Mouse (Mus musculus) neural tube, embryonic 11.5 days (tissue): ENCODE measurements around the gene Foxs1. TPM values are rescaled to one million over a fixed set of nuclear protein-coding genes. Genes with fewer than 3 reads are reported as not detected.

Source experiments
- ATAC-seq: fragments of 200-750 bp; cut with Nextera tagmentation; 2 replicates; pipeline ENCODE4 v1.8.0; 2017; ENCODE audit warnings: moderate number of reproducible peaks, mild to moderate bottlenecking, moderate TSS enrichment, moderate library complexity; ENCODE audit not compliant: insufficient read depth, low FRiP score, low TSS enrichment
- DNase-seq: peaks from one replicate; pipeline ENCODE4 v3.0.0-alpha.2; 2015; ENCODE audit warnings: low spot score
- H3K27ac ChIP-seq: fragments of 300-500 bp; sonication (generic); 2 replicates; pipeline ENCODE4 v1.5.1; 2014; ENCODE audit warnings: low read depth, mild to moderate bottlenecking, low read length
- H3K27me3 ChIP-seq: fragments of 300-500 bp; sonication (generic); 2 replicates; pipeline ENCODE4 v1.6.1; 2014; ENCODE audit warnings: mild to moderate bottlenecking, low read length, mixed read lengths; ENCODE audit not compliant: control insufficient read depth, insufficient read depth
- H3K36me3 ChIP-seq: fragments of 300-500 bp; sonication (generic); 2 replicates; pipeline ENCODE4 v1.6.1; 2014; ENCODE audit warnings: mild to moderate bottlenecking, low read length, moderate library complexity, mixed read lengths; ENCODE audit not compliant: control insufficient read depth, insufficient read depth
- H3K4me1 ChIP-seq: fragments of 300-500 bp; sonication (generic); 2 replicates; pipeline ENCODE4 v1.6.1; 2014; ENCODE audit warnings: low read length, mixed read lengths; ENCODE audit not compliant: control insufficient read depth, insufficient read depth
- H3K4me2 ChIP-seq: fragments of 300-500 bp; sonication (generic); 2 replicates; pipeline ENCODE4 v1.6.1; 2014; ENCODE audit warnings: low read depth, mild to moderate bottlenecking, moderate library complexity
- H3K4me3 ChIP-seq: fragments of 300-500 bp; sonication (generic); 2 replicates; pipeline ENCODE4 v1.5.1; 2014; ENCODE audit warnings: low read depth, low read length
- H3K9ac ChIP-seq: fragments of 300-500 bp; sonication (generic); 2 replicates; pipeline ENCODE4 v1.6.1; 2014; ENCODE audit warnings: mild to moderate bottlenecking, low read length
- H3K9me3 ChIP-seq: fragments of 300-500 bp; sonication (generic); 2 replicates; pipeline ENCODE4 v1.6.1; 2016; ENCODE audit warnings: low read length; ENCODE audit not compliant: control insufficient read depth
- WGBS: fragments of 180-500 bp; shearing (Covaris S2); extraction: QIAGEN DNeasy Blood & Tissue Kit; methylation state at CpG from one replicate; pipeline ENCODE4 v1.1.7; 2014; 5-methylcytosine and 5-hydroxymethylcytosine counted together
- polyA plus RNA-seq: library from polyadenylated mRNA; unstranded; fragments of >200 nt; fragmentation: Nextera tagmentation; extraction: Ambion mirVana; gene quantifications from 2 replicates; pipeline ENCODE4 v1.2.1, GENCODE M21; 2014

The Foxs1 gene
- polyA plus RNA-seq = 0.46 and 1.2 TPM in 2 replicates

- WGBS = 50% methylated on average over 9 of the region's 9 CpGs
- no peaks in the 10 kb centered on the region for H3K27me3 ChIP-seq
- H3K36me3 ChIP-seq = no peaks in the 10 kb centered on the region
- H3K4me3 ChIP-seq = no peak within 1 kb of the TSS
- no peak within 1 kb of the TSS for H3K9ac ChIP-seq
- DNase-seq (no peak), ATAC-seq (no peak)
- H3K4me2 ChIP-seq = no peak within 1 kb of the TSS
- H3K27ac ChIP-seq = no peak within 1 kb of the TSS
- no peaks in the 10 kb centered on the region for H3K4me1 ChIP-seq
- H3K9me3 ChIP-seq = no peaks in the 10 kb centered on the region
Observed at GRCm38 (mm10) chr2:152933048-152933447, at the start of gene Foxs1. Foxs1 (minus strand) TSS chr2:152933208.

GRCm38 (mm10) chr2:152976991-152977390, 44.0 kb upstream of the Foxs1 start:
- no peaks in the 10 kb centered on the region for H3K9me3 ChIP-seq
- DNase-seq (no peak), ATAC-seq (no peak)
- H3K4me3 ChIP-seq = no peak overlapping the region
- no peaks in the 10 kb centered on the region for H3K4me1 ChIP-seq
- H3K4me2 ChIP-seq = no peak overlapping the region
- WGBS = 61% methylated on average over 3 of the region's 3 CpGs
- H3K27me3 ChIP-seq = no peaks in the 10 kb centered on the region
- H3K9ac ChIP-seq = no peak overlapping the region
- H3K36me3 ChIP-seq = no peaks in the 10 kb centered on the region
- no peak overlapping the region for H3K27ac ChIP-seq

- Histone ChIP-seq H3K27ac (no peak overlapping the region), H3K4me3 (no peak overlapping the region), H3K4me1 (no peaks in the 10 kb centered on the region), H3K36me3 (no peaks in the 10 kb centered on the region), H3K27me3 (no peaks in the 10 kb centered on the region), H3K4me2 (no peak overlapping the region), H3K9me3 (no peaks in the 10 kb centered on the region), H3K9ac (no peak overlapping the region)
- no peak for DNase-seq
- no peak for ATAC-seq
- 82% methylated on average over 4 of the region's 4 CpGs for WGBS
Observed at GRCm38 (mm10) chr2:152965555-152965954, 32.5 kb upstream of the Foxs1 start.

GRCm38 (mm10) chr2:152962091-152962793, 29.2 kb upstream of the Foxs1 start, which contains the start of gene Ttll9:
Ttll9 (plus strand) TSS chr2:152962485.
- WGBS = 3% methylated on average over 34 of the region's 34 CpGs
- Histone ChIP-seq H3K36me3 (no peaks in the 10 kb centered on the region), H3K27me3 (no peaks in the 10 kb centered on the region), H3K4me1 (no peaks in the 10 kb centered on the region), H3K4me3 (peak within 1 kb of the TSS; percentile 37), H3K4me2 (peak within 1 kb of the TSS; percentile 44), H3K27ac (no peak within 1 kb of the TSS), H3K9me3 (no peaks in the 10 kb centered on the region), H3K9ac (peak within 1 kb of the TSS; percentile 3; the same call in 1 of the 2 replicates)
- DNase-seq (peak; percentile 87), ATAC-seq (peak; percentile 88)

GRCm38 (mm10) chr2:152958116-152958515, 25.1 kb upstream of the Foxs1 start:
- 82% methylated on average over 3 of the region's 3 CpGs for WGBS
- no peak overlapping the region for H3K4me2 ChIP-seq
- no peaks in the 10 kb centered on the region for H3K36me3 ChIP-seq
- 0 out of 2 replicates have a peak, but pooled peaks cover 3% of the 10 kb centered on the region for H3K27me3 ChIP-seq
- DNase-seq = no peak
- no peaks in the 10 kb centered on the region for H3K9me3 ChIP-seq
- H3K9ac ChIP-seq = no peak overlapping the region
- no peaks in the 10 kb centered on the region for H3K4me1 ChIP-seq
- no peak overlapping the region for H3K4me3 ChIP-seq
- no peak overlapping the region for H3K27ac ChIP-seq
- no peak for ATAC-seq

GRCm38 (mm10) chr2:152951850-152952720, 19.1 kb upstream of the Foxs1 start:
- H3K4me3 ChIP-seq = peak overlapping the region; percentile 67
- no peaks in the 10 kb centered on the region for H3K36me3 ChIP-seq
- DNase-seq = peak; percentile 55
- peak overlapping the region; percentile 95 for H3K4me2 ChIP-seq
- 12% methylated on average over 13 of the region's 13 CpGs for WGBS
- H3K4me1 ChIP-seq = no peaks in the 10 kb centered on the region; the same call in 1 of the 2 replicates
- peak; percentile 24 for ATAC-seq
- H3K27me3 ChIP-seq = peaks cover 19% of the 10 kb centered on the region
- no peaks in the 10 kb centered on the region for H3K9me3 ChIP-seq
- H3K9ac ChIP-seq = peak overlapping the region; percentile 79
- H3K27ac ChIP-seq = 0 out of 2 replicates have a peak overlapping the region, but pooled peaks have one; percentile 34

- 2% methylated on average over 27 of the region's 54 CpGs for WGBS
- peak; percentile 72 for ATAC-seq
- 0 out of 2 replicates have a peak within 1 kb of the TSS, but pooled peaks have one; percentile 34 for H3K27ac ChIP-seq
- no peaks in the 10 kb centered on the region for H3K36me3 ChIP-seq
- no peaks in the 10 kb centered on the region; the same call in 1 of the 2 replicates for H3K4me1 ChIP-seq
- H3K4me3 ChIP-seq = peak within 1 kb of the TSS; percentile 67
- no peaks in the 10 kb centered on the region for H3K9me3 ChIP-seq
- H3K4me2 ChIP-seq = peak within 1 kb of the TSS; percentile 95
- peaks cover 19% of the 10 kb centered on the region for H3K27me3 ChIP-seq
- peak; percentile 71 for DNase-seq
- peak within 1 kb of the TSS; percentile 79 for H3K9ac ChIP-seq
Observed at GRCm38 (mm10) chr2:152951065-152951849, 18.2 kb upstream of the Foxs1 start, which contains the start of gene Dusp15. Dusp15 (minus strand) TSS chr2:152951698.
